Mouse (Mus musculus) lung, postnatal 10 days (tissue): ENCODE results near the gene Serpina16.
"Not testable (repeated sequence)": the region's sequence is repeated elsewhere in the genome, so short reads cannot be mapped to it uniquely, and the experiment has no call there.

Experiments
- DNase-seq: peaks from one replicate; pipeline ENCODE4 v3.0.0; 2021

Gene Serpina16

GRCm38 (mm10) chr12:103676039-103676438 is at the start of gene Serpina16:
Gene Serpina16 (minus strand): TSS chr12:103676139.
- no peak for DNase-seq

- DNase-seq: peak; percentile 20
These were observed 35.6 kb upstream of the Serpina16 start for GRCm38 (mm10) chr12:103711537-103711936.

DNA sequence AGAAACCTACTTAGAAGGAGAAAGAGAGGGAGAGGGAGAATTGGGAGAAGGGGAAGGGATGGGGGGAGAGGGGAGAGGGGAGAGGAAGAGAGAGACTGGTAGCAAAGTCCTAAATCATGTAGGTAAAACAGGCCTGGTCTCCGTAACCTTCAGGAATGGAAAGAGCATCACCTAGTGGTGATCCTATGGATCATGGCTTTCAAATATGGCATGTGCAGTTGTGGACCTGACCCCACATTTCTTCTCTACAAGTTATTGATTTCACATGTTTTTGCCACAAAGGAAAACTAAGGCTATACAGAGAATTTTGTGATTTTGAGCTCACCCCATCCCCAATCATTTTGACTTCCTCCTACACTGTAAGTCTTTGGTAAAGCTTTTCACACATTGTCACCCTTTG is 34.5 kb upstream of the Serpina16 start:
- no peak for DNase-seq

DNA sequence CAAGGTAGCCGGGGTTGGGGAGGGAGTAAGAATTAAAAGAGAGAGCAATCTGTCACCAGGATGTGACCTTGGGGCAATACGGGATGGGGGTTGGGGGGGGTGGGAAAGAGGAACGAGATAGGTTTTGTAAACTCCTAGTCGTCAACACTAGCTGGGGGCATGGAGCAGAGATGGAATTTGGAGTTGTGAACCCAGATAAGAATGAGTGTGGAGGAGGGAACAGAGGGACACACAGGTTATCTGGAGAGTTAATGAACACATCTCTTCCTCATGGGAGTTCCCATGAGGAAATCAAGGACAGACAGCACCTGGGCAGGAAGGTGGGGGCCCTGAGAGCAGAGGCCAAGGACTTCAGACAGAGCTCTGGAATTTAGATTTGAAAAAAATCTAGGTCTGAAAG is 30.2 kb upstream of the Serpina16 start:
- no peak for DNase-seq

- no peak for DNase-seq
These were observed 29.6 kb upstream of the Serpina16 start for GRCm38 (mm10) chr12:103705547-103705946.

GRCm38 (mm10) chr12:103700144-103700750 is 24.3 kb upstream of the Serpina16 start:
- DNase-seq: no peak

DNA sequence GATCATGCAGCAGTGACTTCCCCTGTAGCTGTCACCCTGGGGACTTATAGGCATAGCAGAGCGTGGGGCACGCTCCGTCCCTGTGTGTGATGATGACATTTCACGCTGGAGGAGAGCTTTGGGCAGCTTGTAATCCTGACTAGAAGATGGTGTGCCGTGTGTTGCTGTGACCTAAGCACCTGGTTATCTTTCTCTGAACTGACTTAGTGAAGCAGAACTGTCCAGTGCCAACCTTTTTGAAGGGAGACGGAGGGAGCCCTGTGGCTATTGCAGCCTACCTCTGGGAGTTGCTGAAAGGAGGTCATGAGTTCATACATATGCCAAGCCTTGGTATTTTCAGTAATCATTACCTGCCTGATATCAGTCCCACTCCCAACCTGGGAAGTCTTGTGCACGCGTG is 19.5 kb upstream of the Serpina16 start, which contains the start of gene Serpina1f:
Serpina1f (minus strand) TSS at position 101 of the 400 bp plus-strand sequence.
- DNase-seq: no peak

- no peak for DNase-seq
These were observed 12.4 kb upstream of the Serpina16 start for GRCm38 (mm10) chr12:103688221-103688814.

DNA sequence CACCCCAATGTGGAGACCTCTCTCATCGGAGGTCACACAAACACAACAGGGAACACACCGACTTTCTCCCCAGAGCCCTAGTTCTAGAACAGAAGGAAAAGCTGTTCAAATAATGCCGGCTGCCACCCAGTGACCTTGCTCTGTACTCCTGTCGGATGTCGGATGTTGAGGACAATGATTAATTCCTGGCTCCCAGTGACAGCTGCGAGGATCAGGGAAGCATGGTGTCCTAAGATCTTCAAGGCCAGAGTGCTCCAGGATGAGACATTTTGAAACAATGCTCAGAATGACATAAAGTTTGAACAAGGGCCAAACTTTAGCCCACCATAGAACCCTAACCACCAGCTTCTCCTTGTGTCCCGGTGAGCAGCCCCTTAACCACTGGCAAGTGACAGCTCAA is 11.1 kb upstream of the Serpina16 start:
- DNase-seq: no peak

GRCm38 (mm10) chr12:103686050-103686449 is 10.1 kb upstream of the Serpina16 start:
- DNase-seq: no peak

GRCm38 (mm10) chr12:103685386-103685785 is 9.4 kb upstream of the Serpina16 start:
- DNase-seq: no peak

DNA sequence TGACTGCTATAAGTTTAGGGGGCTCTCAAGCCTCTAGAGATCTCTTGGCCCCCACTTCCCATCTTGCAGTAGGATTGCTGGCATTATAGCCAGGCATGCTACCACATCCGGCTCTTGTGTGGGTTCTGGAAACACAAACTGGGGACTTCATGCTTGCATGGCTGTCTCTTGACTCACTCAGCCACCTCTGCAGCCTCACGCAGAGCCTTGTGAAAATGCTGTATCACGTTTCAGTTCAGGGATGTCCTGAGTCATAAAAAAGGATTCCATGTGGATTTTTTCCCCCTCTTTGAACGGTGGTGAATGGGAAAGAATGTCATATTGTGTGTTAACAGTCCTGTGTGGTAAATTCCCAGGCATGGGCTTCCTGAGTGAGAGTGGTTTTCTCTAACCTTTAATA is 7.8 kb upstream of the Serpina16 start:
- no peak for DNase-seq

DNA sequence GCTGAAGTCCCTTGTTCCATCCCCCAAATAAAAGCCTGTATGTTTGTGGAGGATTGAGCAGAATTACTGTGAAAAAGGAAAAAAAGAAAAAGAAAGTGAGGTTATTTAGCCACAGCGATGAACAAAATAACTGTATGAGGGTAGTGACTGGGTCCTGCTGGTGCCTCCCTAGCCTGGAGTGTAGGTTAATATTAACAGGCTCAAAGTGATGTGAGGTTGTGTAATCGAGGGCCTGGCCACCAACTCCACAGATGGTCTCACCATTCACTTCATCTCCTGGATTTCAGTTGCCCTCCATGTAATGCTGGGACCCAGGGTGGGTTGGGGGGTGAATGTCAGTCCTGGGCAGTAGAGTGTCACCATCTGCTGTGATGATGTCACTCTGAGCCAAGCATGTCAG is 5.8 kb upstream of the Serpina16 start:
- DNase-seq: no peak

DNA sequence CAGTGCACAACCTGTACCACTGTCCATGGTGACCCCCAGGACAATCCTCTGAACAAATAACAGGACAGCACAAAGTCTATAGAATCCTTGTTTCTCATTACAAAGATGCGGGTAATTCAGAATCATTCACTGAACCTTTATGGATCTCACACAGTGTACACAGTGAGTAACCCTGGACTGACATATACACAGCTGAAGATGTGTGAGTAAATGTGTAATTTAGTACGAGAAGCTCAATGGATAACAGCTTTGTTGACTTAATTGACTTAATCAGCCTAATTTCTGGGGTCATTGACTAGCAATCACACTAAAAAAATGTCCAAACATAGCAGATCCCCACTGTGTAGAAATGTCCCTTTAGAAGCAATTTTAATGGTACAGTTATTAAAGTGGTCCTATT is 5.2 kb upstream of the Serpina16 start:
- DNase-seq: no peak

DNA sequence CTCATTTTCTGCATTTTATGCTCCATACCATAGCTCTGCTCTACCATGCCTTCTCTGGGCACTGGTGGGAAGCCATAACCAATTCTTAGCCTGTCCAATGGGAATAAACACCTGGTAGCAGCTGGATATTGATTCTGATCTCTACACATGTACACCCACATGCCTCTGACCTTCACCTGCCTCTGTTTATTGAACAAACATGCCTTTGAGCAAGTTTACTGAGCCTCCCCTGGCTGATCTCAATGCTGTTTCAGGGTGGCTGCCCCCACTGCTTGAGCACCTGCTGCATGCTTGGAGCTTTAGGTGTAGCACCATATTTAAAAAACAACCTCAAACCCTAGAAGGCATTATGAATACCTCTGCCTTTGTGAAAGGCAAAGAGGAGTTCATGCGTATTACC is 3.9 kb upstream of the Serpina16 start:
- not testable (repeated sequence) for DNase-seq

DNA sequence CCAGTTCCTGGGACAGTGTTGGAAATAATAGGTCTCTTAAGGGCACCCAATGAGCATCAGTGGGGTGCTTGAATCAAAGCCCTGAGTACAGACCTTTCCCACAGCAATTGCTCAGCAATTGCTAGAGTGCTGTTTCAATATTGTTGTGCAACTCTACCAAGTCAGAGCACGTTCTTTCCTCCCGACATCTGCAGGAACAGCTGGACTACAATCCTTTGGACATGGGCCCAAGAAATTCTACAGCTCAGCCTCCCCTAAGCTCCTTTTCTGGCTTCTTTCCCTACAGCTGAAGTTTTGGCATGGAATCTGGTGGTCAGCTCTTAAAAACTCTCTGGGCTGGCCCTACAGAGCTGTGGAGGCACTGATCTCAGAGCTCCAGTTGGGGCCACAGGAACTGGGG is 2.8 kb downstream of the Serpina16 start:
- DNase-seq: peak; percentile 74

DNA sequence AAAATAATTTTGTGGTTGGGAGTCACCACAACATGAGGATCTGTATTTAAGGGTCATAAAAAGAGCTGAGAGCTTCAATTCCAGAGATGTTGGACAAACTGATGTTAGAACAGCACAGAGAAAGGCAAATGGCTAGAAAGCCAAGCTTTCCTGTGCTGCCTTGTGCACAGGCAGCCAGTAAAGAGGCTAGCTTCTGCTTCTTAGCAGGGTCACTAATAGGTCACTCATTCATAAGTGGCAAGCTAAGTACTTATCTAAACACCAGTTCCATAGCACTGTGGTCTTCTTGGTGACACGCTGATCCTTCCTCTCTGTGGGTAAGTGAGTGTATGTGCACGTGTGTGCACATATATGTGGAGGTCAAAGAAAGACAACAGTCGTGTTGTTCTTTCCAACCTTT is 4.5 kb downstream of the Serpina16 start:
- no peak for DNase-seq

DNA sequence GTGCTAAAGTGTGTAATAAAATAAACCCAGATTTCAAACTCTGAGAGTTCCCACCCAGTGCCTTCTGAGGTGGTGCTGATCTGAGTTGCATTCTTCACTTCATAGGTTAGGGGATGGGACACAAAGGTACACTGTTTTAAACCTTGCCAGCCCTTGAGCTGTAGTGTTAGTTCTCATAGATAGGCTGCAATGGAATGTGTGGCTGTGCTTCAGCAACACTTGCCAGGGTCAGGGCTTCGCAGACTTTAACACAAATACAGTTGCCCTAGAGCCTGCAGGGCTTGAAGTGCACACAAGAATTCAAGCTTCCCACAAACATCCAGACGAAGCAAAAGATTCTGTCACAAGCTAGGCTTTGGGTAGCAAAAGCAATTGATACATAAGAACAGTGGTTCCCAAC is 5.0 kb downstream of the Serpina16 start:
- DNase-seq: peak; percentile 19

GRCm38 (mm10) chr12:103670344-103670743 is 5.6 kb downstream of the Serpina16 start:
- peak; percentile 37 for DNase-seq

DNA sequence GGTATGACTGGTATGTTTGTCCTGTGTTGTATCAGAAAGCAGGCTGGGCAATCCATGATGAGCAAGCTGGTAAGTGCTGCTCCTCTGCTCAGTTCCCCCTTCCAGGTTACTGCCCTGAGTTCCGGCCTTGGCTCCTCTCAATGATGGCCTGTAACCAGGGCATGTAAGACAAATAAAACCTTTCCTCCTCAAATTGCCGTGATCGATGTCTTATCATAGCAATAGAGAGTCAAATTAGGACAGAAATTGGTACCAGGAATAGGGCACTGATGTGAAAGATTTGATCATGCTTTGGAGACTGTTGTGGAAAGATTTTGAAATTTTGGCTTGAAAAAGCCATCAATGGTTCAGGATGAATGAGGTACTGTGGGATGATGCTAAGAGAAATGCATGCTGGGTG is 10.7 kb downstream of the Serpina16 start:
- no peak for DNase-seq

- not testable (repeated sequence) for DNase-seq
These were observed 13.9 kb downstream of the Serpina16 start for GRCm38 (mm10) chr12:103662053-103662452.

DNA sequence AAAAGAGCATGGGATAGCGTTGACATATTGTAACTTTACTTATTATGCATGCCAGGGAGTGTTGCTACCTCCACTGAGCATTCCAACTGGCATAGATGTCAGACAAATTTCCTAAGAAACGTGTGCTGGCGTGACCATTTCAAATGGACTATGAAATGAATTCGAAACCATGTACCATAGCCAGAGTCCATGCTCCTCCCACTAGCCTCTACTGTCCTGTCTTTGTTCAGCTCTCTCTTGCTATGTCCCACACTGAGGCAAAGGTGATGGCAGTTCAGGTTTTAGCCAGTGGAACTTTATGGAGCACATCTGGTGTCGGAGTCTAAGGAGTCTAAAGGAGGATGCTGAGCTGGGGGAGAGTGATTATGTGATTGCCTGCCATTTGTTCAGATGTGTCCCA is 15.9 kb downstream of the Serpina16 start:
- no peak for DNase-seq

- no peak for DNase-seq
These were observed 16.8 kb downstream of the Serpina16 start for GRCm38 (mm10) chr12:103659171-103659570.

GRCm38 (mm10) chr12:103657991-103658390 is 17.9 kb downstream of the Serpina16 start:
- no peak for DNase-seq
